Mouse (Mus musculus) embryonic facial prominence, embryonic 13.5 days (tissue): ENCODE data around the gene Snip1. TPM values are rescaled to one million over a fixed set of nuclear protein-coding genes. Genes with fewer than 3 reads are reported as not detected.

Experiments used
- ATAC-seq: fragments of 200-750 bp; cut with Nextera tagmentation; 2 replicates; pipeline ENCODE4 v1.8.0; 2017; ENCODE audit warnings: low read depth; ENCODE audit not compliant: insufficient number of reproducible peaks, insufficient read depth, low FRiP score, low TSS enrichment
- H3K27ac ChIP-seq: fragments of 300-500 bp; sonication (generic); 2 replicates; pipeline ENCODE4 v1.5.1; 2015; ENCODE audit warnings: moderate library complexity, mild to moderate bottlenecking, inconsistent platforms
- H3K27me3 ChIP-seq: fragments of 300-500 bp; sonication (generic); 2 replicates; pipeline ENCODE4 v1.6.1; 2015; ENCODE audit warnings: mild to moderate bottlenecking, inconsistent platforms
- H3K36me3 ChIP-seq: fragments of 300-500 bp; sonication (generic); 2 replicates; pipeline ENCODE4 v1.6.1; 2015; ENCODE audit warnings: mild to moderate bottlenecking, inconsistent platforms
- H3K4me1 ChIP-seq: fragments of 300-500 bp; sonication (generic); 2 replicates; pipeline ENCODE4 v1.6.1; 2015; ENCODE audit warnings: inconsistent platforms
- H3K4me2 ChIP-seq: fragments of 300-500 bp; sonication (generic); 2 replicates; pipeline ENCODE4 v1.6.1; 2015; ENCODE audit warnings: moderate library complexity, mild to moderate bottlenecking, inconsistent platforms
- H3K4me3 ChIP-seq: fragments of 300-500 bp; sonication (generic); 2 replicates; pipeline ENCODE4 v1.5.1; 2015; ENCODE audit warnings: mild to moderate bottlenecking, inconsistent platforms
- H3K9ac ChIP-seq: fragments of 300-500 bp; sonication (generic); 2 replicates; pipeline ENCODE4 v1.6.1; 2015; ENCODE audit warnings: mild to moderate bottlenecking, inconsistent platforms
- H3K9me3 ChIP-seq: fragments of 300-500 bp; sonication (generic); 2 replicates; pipeline ENCODE4 v1.6.1; 2016; ENCODE audit warnings: inconsistent platforms
- WGBS: fragments of 180-500 bp; shearing (Covaris S2); methylation state at CpG from one replicate; pipeline ENCODE4 v1.1.7; 2015; ENCODE audit warnings: mixed read lengths; 5-methylcytosine and 5-hydroxymethylcytosine counted together
- polyA plus RNA-seq: library from polyadenylated mRNA; unstranded; fragments of >200 nt; fragmentation: Nextera tagmentation; extraction: Ambion mirVana; gene quantifications from 2 replicates; pipeline ENCODE4 v1.2.1, GENCODE M21; 2015

The Snip1 gene
- 31.9 and 32.9 TPM in 2 replicates for polyA plus RNA-seq

- peak; percentile 83 for ATAC-seq
- Histone ChIP-seq H3K4me3 (peak within 1 kb of the TSS; percentile 81), H3K27me3 (peaks cover 11% of the 10 kb centered on the region; the same call in 1 of the 2 replicates), H3K4me2 (peak within 1 kb of the TSS; percentile 70), H3K9ac (peak within 1 kb of the TSS; percentile 90), H3K36me3 (peaks cover 31% of the 10 kb centered on the region), H3K4me1 (peaks cover 18% of the 10 kb centered on the region), H3K27ac (peak within 1 kb of the TSS; percentile 58; the same call in 1 of the 2 replicates), H3K9me3 (no peaks in the 10 kb centered on the region)
- 1% methylated on average over 78 of the region's 78 CpGs for WGBS
These were observed at the start of gene Snip1 for GRCm38 (mm10) chr4:125066490-125067370. Gene Snip1, plus strand, starts transcription at chr4:125066672.

- no peak overlapping the region for H3K4me2 ChIP-seq
- 56% methylated on average over 11 of the region's 11 CpGs for WGBS
- H3K36me3 ChIP-seq = no peaks in the 10 kb centered on the region
- H3K9ac ChIP-seq = no peak overlapping the region
- no peak overlapping the region for H3K4me3 ChIP-seq
- peaks cover 47% of the 10 kb centered on the region for H3K27me3 ChIP-seq
- H3K9me3 ChIP-seq = no peaks in the 10 kb centered on the region
- ATAC-seq = no peak
- H3K27ac ChIP-seq = 0 out of 2 replicates have a peak overlapping the region, but pooled peaks have one; percentile 23
- H3K4me1 ChIP-seq = peaks cover 24% of the 10 kb centered on the region
These were observed 49.0 kb upstream of the Snip1 start for GRCm38 (mm10) chr4:125017431-125017830.

GRCm38 (mm10) chr4:125020780-125021538 lies 45.5 kb upstream of the Snip1 start:
- Histone ChIP-seq H3K4me3 (no peak overlapping the region), H3K4me2 (no peak overlapping the region), H3K4me1 (peaks cover 24% of the 10 kb centered on the region), H3K9ac (no peak overlapping the region), H3K27ac (peak overlapping the region; percentile 58; the same call in 1 of the 2 replicates), H3K27me3 (peaks cover 45% of the 10 kb centered on the region), H3K36me3 (no peaks in the 10 kb centered on the region), H3K9me3 (no peaks in the 10 kb centered on the region)
- 20% methylated on average over 11 of the region's 11 CpGs for WGBS
- ATAC-seq = peak; percentile 37; the same call in 1 of the 2 replicates

GRCm38 (mm10) chr4:125029891-125030614 lies 36.4 kb upstream of the Snip1 start:
- under 1% methylated on average over 50 of the region's 50 CpGs for WGBS
- peak overlapping the region; percentile 93 for H3K9ac ChIP-seq
- H3K36me3 ChIP-seq = peaks cover 6% of the 10 kb centered on the region
- H3K9me3 ChIP-seq = no peaks in the 10 kb centered on the region
- peak; percentile 89 for ATAC-seq
- H3K27ac ChIP-seq = peak overlapping the region; percentile 64; the same call in 1 of the 2 replicates
- peaks cover 32% of the 10 kb centered on the region for H3K4me1 ChIP-seq
- peak overlapping the region; percentile 72 for H3K4me2 ChIP-seq
- H3K4me3 ChIP-seq = peak overlapping the region; percentile 95
- peaks cover 20% of the 10 kb centered on the region for H3K27me3 ChIP-seq

- H3K9me3 ChIP-seq = no peaks in the 10 kb centered on the region
- no peak for ATAC-seq
- peaks cover 40% of the 10 kb centered on the region for H3K4me1 ChIP-seq
- H3K36me3 ChIP-seq = peaks cover 37% of the 10 kb centered on the region
- H3K9ac ChIP-seq = no peak overlapping the region
- no peak overlapping the region for H3K4me2 ChIP-seq
- 0 out of 2 replicates have a peak overlapping the region, but pooled peaks have one; percentile 0 for H3K27ac ChIP-seq
- no peaks in the 10 kb centered on the region for H3K27me3 ChIP-seq
- H3K4me3 ChIP-seq = no peak overlapping the region
- 66% methylated on average over 4 of the region's 4 CpGs for WGBS
These were observed 32.1 kb upstream of the Snip1 start for GRCm38 (mm10) chr4:125034341-125034740.

GRCm38 (mm10) chr4:125044454-125044853 lies 22.0 kb upstream of the Snip1 start:
- Histone ChIP-seq H3K9ac (no peak overlapping the region), H3K4me3 (no peak overlapping the region), H3K36me3 (peaks cover 94% of the 10 kb centered on the region), H3K9me3 (no peaks in the 10 kb centered on the region), H3K27ac (no peak overlapping the region), H3K27me3 (no peaks in the 10 kb centered on the region), H3K4me2 (no peak overlapping the region), H3K4me1 (peaks cover 3% of the 10 kb centered on the region; the same call in 1 of the 2 replicates)
- no peak for ATAC-seq
- WGBS = 88% methylated on average over 7 of the region's 7 CpGs

- H3K27me3 ChIP-seq = no peaks in the 10 kb centered on the region
- no peak overlapping the region for H3K9ac ChIP-seq
- no peaks in the 10 kb centered on the region for H3K9me3 ChIP-seq
- peaks cover 37% of the 10 kb centered on the region for H3K4me1 ChIP-seq
- 0 out of 2 replicates have a peak overlapping the region, but pooled peaks have one; percentile 44 for H3K27ac ChIP-seq
- H3K4me3 ChIP-seq = no peak overlapping the region
- no peak for ATAC-seq
- H3K36me3 ChIP-seq = peaks cover 55% of the 10 kb centered on the region
- 87% methylated on average over 9 of the region's 9 CpGs for WGBS
- H3K4me2 ChIP-seq = no peak overlapping the region
These were observed 11.1 kb upstream of the Snip1 start for GRCm38 (mm10) chr4:125055385-125055784.

GRCm38 (mm10) chr4:125056476-125056875 lies 10.0 kb upstream of the Snip1 start:
- Histone ChIP-seq H3K4me1 (peaks cover 37% of the 10 kb centered on the region), H3K27ac (peak overlapping the region; percentile 78), H3K9me3 (no peaks in the 10 kb centered on the region), H3K9ac (no peak overlapping the region), H3K36me3 (peaks cover 45% of the 10 kb centered on the region), H3K4me3 (no peak overlapping the region), H3K4me2 (no peak overlapping the region), H3K27me3 (no peaks in the 10 kb centered on the region)
- ATAC-seq = 0 out of 2 replicates have a peak, but pooled peaks have one; percentile 29
- WGBS = 29% methylated on average over 4 of the region's 4 CpGs

GRCm38 (mm10) chr4:125057273-125057672 lies 9.2 kb upstream of the Snip1 start:
- H3K4me3 ChIP-seq = no peak overlapping the region
- ATAC-seq = no peak
- peak overlapping the region; percentile 78 for H3K27ac ChIP-seq
- 25% methylated on average over 3 of the region's 3 CpGs for WGBS
- H3K9ac ChIP-seq = 0 out of 2 replicates have a peak overlapping the region, but pooled peaks have one; percentile 11
- no peaks in the 10 kb centered on the region for H3K27me3 ChIP-seq
- no peaks in the 10 kb centered on the region for H3K9me3 ChIP-seq
- peaks cover 37% of the 10 kb centered on the region for H3K36me3 ChIP-seq
- no peak overlapping the region for H3K4me2 ChIP-seq
- peaks cover 37% of the 10 kb centered on the region for H3K4me1 ChIP-seq

GRCm38 (mm10) chr4:125058033-125058432 lies 8.4 kb upstream of the Snip1 start:
- Histone ChIP-seq H3K27ac (0 out of 2 replicates have a peak overlapping the region, but pooled peaks have one; percentile 5), H3K9me3 (no peaks in the 10 kb centered on the region), H3K4me3 (no peak overlapping the region), H3K36me3 (peaks cover 30% of the 10 kb centered on the region), H3K4me2 (no peak overlapping the region), H3K9ac (no peak overlapping the region), H3K27me3 (no peaks in the 10 kb centered on the region), H3K4me1 (peaks cover 37% of the 10 kb centered on the region)
- no peak for ATAC-seq
- WGBS = 21% methylated on average over 5 of the region's 5 CpGs
